Mouse (Mus musculus) E14TG2a.4 (cell line): ENCODE data around the gene Erg28.

Experiments used
- CTCF ChIP-seq: conservative IDR thresholded peaks from 2 replicates; pipeline ENCODE4 v1.5.1; 2014; ENCODE audit warnings: low read length
- NANOG ChIP-seq: IDR thresholded peaks from 2 replicates; pipeline ENCODE4 v1.6.1; 2014; ENCODE audit warnings: borderline replicate concordance, low read length, mixed read lengths
- POU5F1 ChIP-seq: IDR thresholded peaks from 2 replicates; pipeline ENCODE4 v1.6.1; 2014; ENCODE audit warnings: low read length, borderline replicate concordance

DNA sequence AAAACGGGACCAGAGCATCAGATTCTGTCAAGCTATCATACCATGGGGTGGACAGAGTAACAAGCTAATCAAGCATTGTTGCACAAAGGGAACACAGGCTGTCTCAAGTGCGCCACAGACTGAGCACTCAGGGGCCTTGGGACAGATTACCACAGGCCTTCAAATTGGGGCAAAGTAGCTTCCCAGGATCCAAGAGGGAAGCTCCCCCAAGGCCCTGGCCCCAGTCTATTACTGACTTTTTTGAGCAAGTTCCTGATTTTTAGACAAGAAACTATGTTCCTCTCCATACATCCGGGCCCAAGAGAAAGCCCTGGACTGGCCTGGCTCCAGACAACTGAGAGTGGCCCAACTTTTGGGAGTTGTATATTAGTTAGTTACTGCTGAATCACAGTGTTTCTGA, 42.7 kb downstream of the Erg28 start:
- no peak for TF ChIP-seq CTCF
- no peak for TF ChIP-seq NANOG
- TF ChIP-seq POU5F1 = no peak
